Comparison of ENCODE assay signal across 8 mouse cellular contexts in the genomic region with DNA sequence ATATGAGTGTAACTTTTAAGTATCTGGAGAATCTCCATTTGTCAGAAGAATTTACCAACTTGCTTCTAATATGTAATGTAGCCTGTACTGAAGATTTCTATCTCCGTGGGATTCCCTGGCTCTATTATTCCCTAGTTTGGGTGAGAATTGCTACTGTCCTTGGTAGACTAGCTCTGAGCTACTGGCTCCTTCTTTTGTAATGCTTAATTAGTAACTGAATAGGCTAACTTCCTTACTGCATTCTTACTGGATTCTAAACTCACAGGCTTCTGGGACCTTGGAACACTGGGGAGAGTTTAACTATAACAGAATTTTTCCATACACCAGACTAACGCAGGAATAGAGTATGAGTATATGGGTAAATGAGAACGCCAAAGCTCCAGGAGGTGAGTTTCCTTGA. TPM values are rescaled to one million over a fixed set of nuclear protein-coding genes. Genes with fewer than 3 reads are reported as not detected.
"Had no signal": no experiment of that assay in that cellular context is flagged by ENCODE, and none has a peak within 500 bp of the region (broad histone marks: within the 10 kb centered on the region; RNA-seq: fewer than 3 reads in every experiment).

No protein-coding gene starts in this region.

RNA-seq across cellular contexts. Expression of a gene that starts 34.9 kb away (rescaled TPM):
- polyA plus RNA-seq: macrophage; midbrain, embryonic 11.5 days; spleen, adult 2 months had no signal

RNA-seq across cellular contexts. Expression of a gene that starts 42.0 kb away (rescaled TPM):
- total RNA-seq: megakaryocyte progenitor cell, adult 5-6 weeks; monocyte, adult 5-6 weeks had no signal
- polyA plus RNA-seq: lung, embryonic 15.5 days; macrophage; neural tube, embryonic 12.5 days; spleen, adult 2 months; stomach, postnatal 0 days had no signal
